Mouse (Mus musculus): ENCODE measurements at regions not wholly inside any gene's neighbourhood (a gene's known extent, or its start where the extent isn't known, plus 50 kb on each side); places are given as distances from the start of the nearest gene placed in this dataset.

- TF ChIP-seq CTCF (IDR thresholded peaks at IDR 0.05; ENCODE audit: low read depth, low read length) (no peak), GATA1 (IDR thresholded peaks at IDR 0.05; ENCODE audit: borderline replicate concordance, low read length) (no peak), POLR2AphosphoS5 (IDR thresholded peaks at IDR 0.05; ENCODE audit: insufficient replicate concordance, low read depth, low read length) (no peak)
Observed at GRCm38 (mm10) chr3:103500366-103500765, 74.7 kb upstream of the Syt6 start.

Data from G1E (cell line).